Mouse (Mus musculus): ENCODE data around the gene Apobec2.

DNA sequence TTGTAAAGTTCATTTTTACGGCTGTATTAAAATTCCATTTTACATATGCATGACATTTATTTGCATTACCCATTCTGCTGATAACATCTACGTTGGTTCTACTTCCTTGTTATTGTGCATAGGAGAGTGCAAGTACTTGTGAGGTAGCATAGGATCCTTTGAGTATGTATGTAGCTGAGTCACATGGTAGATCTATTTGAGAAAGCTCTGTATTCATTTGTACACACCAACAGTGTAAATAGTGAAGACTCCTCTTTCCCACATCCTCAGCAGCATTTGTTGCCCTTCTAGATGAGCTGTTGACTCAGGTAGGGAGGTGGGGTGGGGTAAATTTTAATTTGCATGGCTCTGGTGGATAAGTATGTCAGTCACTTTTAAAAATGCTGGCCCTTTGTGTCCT, 28.9 kb downstream of the Apobec2 start:
- no peak for TF ChIP-seq CTCF (IDR thresholded peaks at IDR 0.05; ENCODE audit: borderline replicate concordance, control insufficient read depth, extremely low read depth, insufficient read depth, low read length, poor library complexity)
- no peak for TF ChIP-seq POLR2A (IDR thresholded peaks at IDR 0.05; ENCODE audit: control insufficient read depth, extremely low read depth, insufficient read depth, low read length, poor library complexity)
